Mouse (Mus musculus): ENCODE measurements around the gene Tet3. TPM values are rescaled to one million over a fixed set of nuclear protein-coding genes. Genes with fewer than 3 reads are reported as not detected.
A peak's percentile ranks its signal among the peaks of the same experiment; 100 is the strongest.

The Tet3 gene
- total RNA-seq, 2 experiments from 2014 or later: 49.0 to 54.3 TPM

DNA sequence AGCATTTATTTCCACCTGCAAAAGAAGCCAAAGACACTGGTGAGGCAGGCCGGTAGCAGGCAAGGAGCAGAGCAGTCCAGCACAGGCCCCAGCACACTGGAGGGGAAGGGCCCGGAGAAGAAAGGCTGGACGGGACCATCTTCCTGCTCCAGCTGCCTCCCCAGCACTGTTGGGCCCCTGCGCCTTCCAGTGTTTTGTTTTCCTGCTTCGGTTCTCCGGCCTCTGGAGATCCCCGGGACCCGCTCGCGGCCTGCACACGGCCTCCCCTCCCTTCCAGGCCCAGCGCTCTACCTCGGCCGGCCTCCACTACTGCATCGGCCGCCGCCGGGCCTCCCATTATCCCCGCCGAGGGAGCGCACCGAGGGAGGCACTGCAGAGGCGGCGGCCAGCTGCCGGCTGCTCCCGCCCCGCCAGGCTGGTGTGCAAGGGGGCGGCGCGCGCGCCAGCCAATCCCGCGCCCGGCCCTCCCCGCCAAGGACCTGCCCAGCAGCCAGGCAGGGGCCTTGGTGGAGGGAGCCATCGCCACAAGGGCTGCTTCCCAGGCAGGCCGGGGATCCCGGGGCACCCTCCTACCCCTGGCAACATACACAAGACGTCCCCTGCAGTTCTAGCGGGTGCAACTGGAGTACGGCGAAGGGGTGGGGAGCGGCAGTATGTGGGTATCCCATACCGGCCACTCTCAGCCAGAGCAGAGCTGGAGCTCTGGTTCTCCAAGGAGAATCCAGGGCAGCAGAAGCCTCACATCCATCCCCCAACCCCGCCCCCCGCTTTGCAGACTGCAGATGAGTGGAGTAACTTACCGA lies 17.4 kb downstream of the Tet3 start:
- intact Hi-C loops (cut with DNase I): loop anchor here (5.0 kb wide), 1 partner anchor 66 kb away; the partner anchor contains the start of gene Dguok
- DNase-seq: peak; percentile 92 to 94

DNA sequence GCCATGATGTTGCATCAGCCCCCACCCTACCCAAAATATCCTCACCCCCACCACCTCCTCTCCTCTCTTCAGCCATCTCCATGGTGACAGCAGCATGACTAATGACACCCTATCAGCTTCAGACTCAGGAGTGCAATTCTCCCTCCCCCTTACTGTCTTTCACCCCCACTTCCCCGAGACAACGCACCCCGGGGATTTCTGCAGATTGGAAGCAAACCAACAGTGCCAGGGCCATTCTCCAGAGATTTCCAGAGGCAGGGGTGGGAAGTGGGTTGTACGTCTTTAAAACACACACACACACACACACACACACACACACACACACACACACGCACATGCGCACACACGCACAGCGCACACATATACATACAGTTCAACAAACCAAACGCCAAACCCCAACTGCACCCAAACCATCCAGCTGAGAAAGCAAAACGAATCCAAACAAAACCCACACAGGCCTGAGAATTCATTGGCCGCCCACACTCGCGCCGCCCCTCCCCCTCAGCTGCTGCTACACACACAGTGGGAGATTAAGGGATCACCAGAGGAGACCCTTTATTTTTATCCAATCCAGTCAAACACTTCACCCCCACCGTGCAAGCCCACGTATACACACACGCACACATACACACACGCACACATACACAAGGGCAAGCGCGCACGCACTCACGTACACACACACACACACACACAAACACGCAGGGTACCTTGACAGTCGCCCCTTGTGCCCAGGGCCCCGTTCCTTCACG lies 18.2 kb downstream of the Tet3 start:
- peak; percentile 78 to 82 for DNase-seq
- intact Hi-C loops (cut with DNase I): loop anchor here (5.0 kb wide), 1 partner anchor 67 kb away; the partner anchor contains the start of gene Dguok

- intact Hi-C loops (cut with DNase I): loop anchor here (5.0 kb wide), 1 partner anchor 67 kb away; the partner anchor contains the start of gene Dguok
- DNase-seq: no peak
Measured at GRCm38 (mm10) chr6:83440197-83440509, 18.7 kb downstream of the Tet3 start.

DNA sequence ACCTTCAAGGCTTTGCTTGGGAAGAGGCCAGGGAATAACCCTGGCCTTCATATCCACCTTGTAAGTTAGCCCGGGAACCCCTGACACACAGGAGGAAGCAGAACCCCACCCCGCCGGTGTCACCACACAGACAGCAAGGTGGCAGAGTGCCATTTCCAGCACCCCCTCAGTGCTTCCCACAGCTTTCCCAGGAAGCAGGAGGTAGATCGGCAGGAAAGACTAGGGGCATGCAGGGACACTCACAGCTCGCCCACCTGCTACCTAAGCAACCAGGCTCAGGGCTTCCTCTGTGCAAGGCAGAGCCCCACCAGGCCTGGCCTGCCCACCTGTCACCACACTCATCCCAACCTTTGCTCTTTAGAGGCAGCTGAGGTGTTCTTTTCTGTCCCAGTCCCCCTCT lies 19.1 kb downstream of the Tet3 start:
- DNase-seq: no peak
- intact Hi-C loops (cut with DNase I): loop anchor here (5.0 kb wide), 1 partner anchor 68 kb away; the partner anchor contains the start of gene Dguok

DNA sequence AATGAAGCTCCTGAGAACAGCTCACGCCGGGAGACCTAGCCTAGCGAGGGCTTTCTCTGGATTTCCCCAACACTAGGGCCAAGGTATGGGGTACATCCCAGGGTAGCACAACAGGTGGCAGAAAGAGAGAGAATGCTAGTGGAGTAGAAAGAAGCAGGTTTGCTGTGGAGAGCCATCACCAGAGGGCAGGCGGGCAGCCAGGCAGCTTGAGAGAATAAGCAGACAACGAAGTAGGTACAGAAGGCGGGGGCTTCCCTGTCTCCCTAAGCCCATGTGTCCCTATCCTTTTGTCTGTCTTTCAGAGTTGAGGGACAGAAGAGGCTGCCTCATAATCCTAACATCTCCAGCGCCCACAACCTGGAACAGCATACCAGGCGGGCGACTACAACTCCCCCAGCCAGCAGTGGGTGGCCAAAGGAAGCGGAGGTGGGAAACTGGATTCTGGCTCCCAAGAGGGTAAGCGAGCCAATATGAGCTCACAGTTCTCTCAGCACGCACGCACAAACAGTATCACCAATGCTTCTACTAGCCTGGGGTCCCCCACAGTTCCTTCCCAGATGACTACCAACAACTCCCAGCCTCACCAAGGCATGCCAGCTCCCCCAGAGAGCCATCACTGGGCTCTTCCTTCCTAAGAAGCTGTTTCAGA lies 19.6 kb downstream of the Tet3 start:
- intact Hi-C loops (cut with DNase I): no loop called here
- no peak for DNase-seq

- DNase-seq: no peak
- intact Hi-C loops (cut with DNase I): no loop called here
Measured at GRCm38 (mm10) chr6:83438584-83438983, 20.3 kb downstream of the Tet3 start.

DNA sequence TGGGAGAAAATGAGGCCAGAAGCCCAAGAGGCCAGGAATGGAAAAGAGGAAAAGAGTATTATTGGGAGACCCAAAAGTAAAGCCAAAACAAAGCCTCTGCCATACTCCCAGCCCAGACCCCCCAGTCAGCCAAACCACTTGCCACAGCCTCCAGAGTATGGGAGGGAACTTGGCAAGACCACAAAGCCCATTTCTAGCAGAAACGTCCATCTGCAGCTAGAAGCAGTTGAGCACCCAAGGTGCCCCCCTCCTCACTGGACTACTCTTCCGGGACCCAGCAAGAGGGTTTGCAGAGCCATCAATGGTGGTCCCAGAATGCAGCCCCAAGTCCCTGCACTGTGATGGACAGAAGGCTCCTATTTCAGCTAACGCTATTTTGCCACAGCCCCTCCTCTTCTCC lies 21.1 kb downstream of the Tet3 start:
- intact Hi-C loops (cut with DNase I): no loop called here
- DNase-seq: no peak

DNA sequence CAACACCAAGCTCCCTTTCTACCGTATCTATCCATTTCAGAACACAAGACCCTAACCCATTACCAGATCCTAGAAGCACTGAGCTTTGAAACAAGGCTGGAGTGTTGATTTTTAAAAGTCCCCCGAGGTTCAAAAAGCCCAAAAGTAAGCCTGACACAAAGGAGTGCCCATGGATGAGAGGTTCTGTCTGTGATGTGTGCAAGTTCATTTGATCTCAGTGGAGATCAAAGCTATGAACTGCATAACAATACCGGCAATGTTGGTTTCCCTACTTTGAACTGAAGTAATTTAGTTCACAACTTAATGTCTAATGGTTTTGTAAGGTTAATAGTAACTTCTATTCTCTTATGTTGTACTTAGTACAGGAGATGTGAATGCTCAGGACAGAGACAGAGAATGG lies 21.7 kb downstream of the Tet3 start:
- no peak for DNase-seq
- intact Hi-C loops (cut with DNase I): no loop called here

- intact Hi-C loops (cut with DNase I): no loop called here
- DNase-seq: no peak
Measured at GRCm38 (mm10) chr6:83436547-83436946, 22.3 kb downstream of the Tet3 start.

DNA sequence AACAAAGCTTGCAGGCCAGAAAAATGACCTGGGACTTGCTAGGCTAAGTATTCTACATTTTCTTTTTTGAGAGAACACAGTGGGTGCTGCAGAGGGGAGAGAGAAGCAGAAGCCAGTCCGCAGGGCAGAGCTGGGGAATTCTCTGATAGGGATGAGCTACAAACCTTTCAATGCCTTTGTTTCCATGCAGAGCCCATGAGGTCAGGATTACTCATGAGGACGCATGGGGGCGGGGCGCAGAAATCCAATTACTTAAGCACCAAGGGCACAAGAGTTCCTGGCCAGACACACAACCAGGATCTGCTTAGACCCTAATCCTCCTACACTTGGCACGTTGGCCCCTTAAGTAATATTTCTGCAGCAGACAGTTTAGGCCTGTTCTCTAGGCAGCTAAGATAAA lies 23.7 kb downstream of the Tet3 start:
- intact Hi-C loops (cut with DNase I): no loop called here

GRCm38 (mm10) chr6:83433546-83433945 lies 25.3 kb downstream of the Tet3 start:
- intact Hi-C loops (cut with DNase I): no loop called here
- DNase-seq: no peak

More for the DNA sequence above, 23.7 kb downstream of the Tet3 start:
- DNase-seq: no peak

DNA sequence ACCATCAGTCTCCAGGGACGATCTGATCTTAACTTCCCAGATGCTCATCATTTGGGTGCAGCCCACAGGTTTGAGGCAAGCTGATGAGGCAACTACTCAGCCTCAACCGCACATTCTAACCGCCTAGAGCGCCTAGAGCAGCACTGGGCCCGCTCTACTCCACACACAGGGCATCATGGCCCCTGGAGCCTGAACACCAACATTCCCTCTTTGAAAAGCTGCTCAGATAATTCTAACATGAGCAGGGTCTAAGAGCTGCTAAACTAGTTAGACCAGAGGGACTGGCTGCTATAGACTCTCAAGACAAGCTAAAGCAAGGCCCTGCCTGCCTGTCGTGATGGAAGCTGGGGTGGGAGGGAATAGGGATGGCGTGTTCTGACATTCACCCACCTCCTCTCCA lies 25.9 kb downstream of the Tet3 start:
- no peak for DNase-seq

GRCm38 (mm10) chr6:83427968-83428731 lies 30.7 kb downstream of the Tet3 start:
- intact Hi-C loops (cut with DNase I): no loop called here
- DNase-seq: peak; percentile 66 to 73

More for the DNA sequence above, 25.9 kb downstream of the Tet3 start:
- intact Hi-C loops (cut with DNase I): no loop called here

DNA sequence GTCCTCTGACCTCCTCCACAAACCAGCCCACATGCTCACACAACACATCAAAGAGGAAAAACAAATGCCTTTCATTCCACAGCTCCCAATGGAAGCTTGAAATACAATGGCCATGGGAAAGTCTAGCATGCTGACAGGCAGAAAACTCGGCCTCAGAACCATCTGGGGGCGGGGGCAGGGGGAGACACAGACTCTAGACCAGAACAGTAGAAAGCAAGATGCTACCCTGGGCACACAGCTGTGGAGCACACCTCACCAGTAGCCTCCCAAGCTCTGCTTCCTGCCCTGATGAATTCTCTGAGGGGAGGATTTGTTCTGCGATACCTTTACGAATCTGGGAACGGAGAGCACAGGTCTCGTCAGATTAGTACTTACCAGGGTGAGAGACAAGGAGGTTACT lies 31.4 kb downstream of the Tet3 start:
- intact Hi-C loops (cut with DNase I): no loop called here
- no peak for DNase-seq

DNA sequence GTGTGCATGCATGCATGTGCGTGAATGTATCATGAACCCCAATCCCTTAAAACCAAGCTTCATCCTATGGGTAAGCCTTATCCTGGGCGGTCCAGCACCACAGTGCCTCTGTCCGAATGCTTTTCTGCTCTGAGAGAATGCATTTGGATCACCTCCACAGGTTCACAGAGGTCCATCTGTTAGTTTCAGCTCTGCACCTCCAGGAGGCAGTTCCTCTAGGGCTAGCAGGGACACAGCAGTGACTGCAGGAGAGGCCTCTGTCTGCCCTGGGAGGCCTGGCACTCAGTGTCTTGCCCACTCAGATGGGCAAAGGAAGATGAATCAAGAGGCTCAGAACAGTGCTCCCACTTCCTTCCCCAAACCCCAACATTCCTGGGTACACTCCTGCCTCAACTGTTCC lies 32.3 kb downstream of the Tet3 start:
- no peak for DNase-seq
- intact Hi-C loops (cut with DNase I): no loop called here

GRCm38 (mm10) chr6:83424053-83424404 lies 34.9 kb downstream of the Tet3 start:
- intact Hi-C loops (cut with DNase I): no loop called here
- no peak for DNase-seq

DNA sequence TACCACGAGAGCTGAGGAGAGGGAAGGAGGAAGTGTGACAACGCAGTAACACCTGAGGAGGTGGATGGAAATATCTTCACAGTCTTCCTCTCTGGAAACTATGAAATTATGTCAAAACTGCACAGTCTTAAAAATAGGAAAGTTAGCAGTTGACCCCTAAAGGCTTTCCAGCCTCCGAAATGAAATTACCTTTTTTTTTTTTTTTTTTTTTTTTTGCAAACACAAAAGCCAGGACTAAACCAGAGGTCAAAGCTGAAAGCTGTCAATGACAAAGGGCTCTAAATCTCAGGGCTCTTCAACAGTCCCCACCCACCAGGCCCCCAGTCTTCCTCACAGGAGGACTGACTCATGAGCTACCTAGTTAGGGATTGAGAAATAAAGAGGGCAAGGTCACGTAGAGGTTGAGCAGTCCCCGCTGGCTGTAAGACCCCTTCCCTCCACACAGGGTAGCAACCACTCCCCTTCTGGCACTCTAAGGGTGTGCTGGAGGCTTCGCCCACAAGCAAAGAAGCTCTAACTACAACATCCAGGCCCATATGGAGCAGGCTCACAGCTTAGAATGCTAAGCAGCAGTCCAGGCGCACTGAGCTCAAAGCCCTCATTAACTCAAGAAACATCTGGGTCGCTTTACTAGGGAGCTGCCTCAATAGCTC lies 35.4 kb downstream of the Tet3 start:
- intact Hi-C loops (cut with DNase I): no loop called here
- DNase-seq: no peak

GRCm38 (mm10) chr6:83421866-83422649 lies 36.8 kb downstream of the Tet3 start:
- intact Hi-C loops (cut with DNase I): no loop called here
- peak; percentile 61 to 71 for DNase-seq

DNA sequence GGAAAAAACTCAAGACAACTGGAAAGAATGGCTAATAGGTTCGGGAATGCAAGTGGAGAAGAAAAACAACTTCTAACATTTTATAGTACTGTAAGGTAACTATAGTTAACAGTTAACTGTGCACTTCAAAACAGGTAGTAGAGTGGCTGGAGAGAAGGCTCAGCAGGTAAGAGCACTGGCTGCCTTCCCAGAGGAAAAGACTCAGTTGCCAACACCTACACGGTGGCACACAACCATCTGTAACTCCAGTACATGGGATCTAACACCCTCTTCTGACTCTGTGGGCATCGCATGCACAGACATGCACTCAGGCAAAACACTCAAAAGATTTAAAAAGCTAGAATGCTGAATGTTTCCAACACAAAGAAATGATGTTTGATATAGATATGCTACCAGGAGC lies 39.4 kb downstream of the Tet3 start:
- intact Hi-C loops (cut with DNase I): no loop called here
- DNase-seq: no peak

DNA sequence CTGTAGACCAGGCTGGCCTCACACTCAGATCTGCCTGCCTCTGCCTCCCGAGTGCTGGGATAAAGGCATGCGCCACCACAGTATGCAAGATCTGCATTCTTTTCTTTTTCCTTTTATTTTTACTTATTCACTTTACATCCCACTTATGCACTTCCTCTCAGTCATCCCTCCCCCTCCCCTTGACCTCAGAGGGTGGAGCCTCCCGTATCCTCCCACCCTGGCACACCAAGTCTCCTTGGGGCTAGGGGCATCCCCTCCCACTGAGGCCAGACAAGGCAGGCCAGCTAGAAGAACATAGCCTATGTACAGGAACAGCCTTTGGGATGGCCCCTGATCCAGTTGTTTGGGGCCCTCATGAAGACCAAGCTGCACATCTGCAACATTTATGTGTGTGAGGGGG lies 41.4 kb downstream of the Tet3 start:
- intact Hi-C loops (cut with DNase I): no loop called here

More for the DNA sequence above, 41.4 kb downstream of the Tet3 start:
- no peak for DNase-seq

Measured in heart, postnatal 10 days (tissue).